Mouse (Mus musculus) ES-E14 (cell line): ENCODE measurements at regions not wholly inside any gene's neighbourhood (a gene's known extent, or its start where the extent isn't known, plus 50 kb on each side); places are given as distances from the start of the nearest gene placed in this dataset.

Experiments
- DNase-seq: peaks from one replicate; pipeline ENCODE4 v3.0.0-alpha.2; 2013; ENCODE audit warnings: low read depth, low spot score
- H3K27ac ChIP-seq: 2 replicates; pipeline ENCODE4 v1.5.1; 2012; ENCODE audit warnings: low read depth, mild to moderate bottlenecking, low read length, moderate library complexity, mixed read lengths; ENCODE audit not compliant: poor library complexity, insufficient read depth, severe bottlenecking
- H3K36me3 ChIP-seq: 2 replicates; pipeline ENCODE4 v1.6.1; 2012; ENCODE audit warnings: mild to moderate bottlenecking, low read length, moderate library complexity, mixed read lengths; ENCODE audit not compliant: control insufficient read depth, poor library complexity, insufficient read depth, severe bottlenecking
- H3K4me1 ChIP-seq, 2 experiments: fragments of 150-350 bp in 1 of 2; sonication (generic) in 1 of 2; 2 replicates each; pipeline ENCODE4 v1.6.1; 2012; ENCODE audit warnings: low read length in 2 of 2, mild to moderate bottlenecking in 1 of 2, mixed read lengths in 1 of 2; ENCODE audit not compliant: control insufficient read depth in 2 of 2, insufficient read depth in 2 of 2, poor library complexity in 1 of 2
- H3K4me3 ChIP-seq, 2 experiments: fragments of 150-350 bp in 1 of 2; sonication (generic) in 1 of 2; 2 replicates each; pipeline ENCODE4 v1.5.1; 2012; ENCODE audit warnings: low read length in 2 of 2, low read depth in 1 of 2, mild to moderate bottlenecking in 1 of 2, mixed read lengths in 1 of 2; ENCODE audit not compliant: insufficient read depth in 1 of 2, poor library complexity in 1 of 2, severe bottlenecking in 1 of 2
- H3K9ac ChIP-seq: 2 replicates; pipeline ENCODE4 v1.6.1; 2012; ENCODE audit warnings: low read depth, mild to moderate bottlenecking, low read length, mixed read lengths; ENCODE audit not compliant: poor library complexity, insufficient read depth, severe bottlenecking
- H3K9me3 ChIP-seq: fragments of 150-350 bp; sonication (generic); 2 replicates; pipeline ENCODE4 v1.6.1; 2012; ENCODE audit warnings: low read depth, mild to moderate bottlenecking, low read length; ENCODE audit not compliant: control insufficient read depth, insufficient read depth
- CHD2 ChIP-seq: IDR thresholded peaks from 2 replicates; pipeline ENCODE4 v1.6.1; 2014; ENCODE audit warnings: mild to moderate bottlenecking, low read depth, low read length, inconsistent platforms
- HCFC1 ChIP-seq: IDR thresholded peaks from 2 replicates; pipeline ENCODE4 v1.6.1; 2012; ENCODE audit warnings: low read length, inconsistent platforms, borderline replicate concordance; ENCODE audit not compliant: insufficient read depth
- MAFK ChIP-seq: IDR thresholded peaks from 2 replicates; pipeline ENCODE4 v1.6.1; 2014; ENCODE audit warnings: mild to moderate bottlenecking, low read depth, low read length, inconsistent platforms; ENCODE audit not compliant: insufficient read depth
- ZC3H11A ChIP-seq: IDR thresholded peaks from 2 replicates; pipeline ENCODE4 v1.6.1; 2012; ENCODE audit warnings: low read depth, mild to moderate bottlenecking, inconsistent platforms, low read length, borderline replicate concordance
- ZNF384 ChIP-seq: IDR thresholded peaks from 2 replicates; pipeline ENCODE4 v1.6.1; 2012; ENCODE audit warnings: low read depth, low read length, inconsistent platforms
- in situ Hi-C, 2 experiments: fragments of 600-800 bp; cut with MboI; formaldehyde crosslinking; loops; one replicate each; pipeline ENCODE4 v1.15.1; 2025; ENCODE audit warnings: low sequenced_read_pairs in 2 of 2, inconsistent platforms in 1 of 2; ENCODE audit not compliant: unreplicated experiment in 2 of 2

GRCm38 (mm10) chr8:56682564-56682963, 131.7 kb downstream of the Fbxo8 start:
- no peak overlapping the region for H3K4me3 ChIP-seq
- H3K4me1 ChIP-seq = no peaks in the 10 kb centered on the region
- no peaks in the 10 kb centered on the region for H3K36me3 ChIP-seq
- no peaks in the 10 kb centered on the region for H3K9me3 ChIP-seq
- in situ Hi-C loops = no loop called here
- no peak overlapping the region for H3K9ac ChIP-seq
- DNase-seq = no peak
- TF ChIP-seq ZC3H11A (no peak), HCFC1 (no peak), ZNF384 (no peak)
- H3K27ac ChIP-seq = no peak overlapping the region

GRCm38 (mm10) chr8:56684352-56684751, 133.5 kb downstream of the Fbxo8 start:
- in situ Hi-C loops = no loop called here
- DNase-seq = no peak
- H3K4me3 ChIP-seq = no peak overlapping the region

GRCm38 (mm10) chr8:56695436-56695835, 144.5 kb downstream of the Fbxo8 start:
- no peaks in the 10 kb centered on the region for H3K4me1 ChIP-seq
- H3K4me3 ChIP-seq = no peak overlapping the region
- H3K27ac ChIP-seq = no peak overlapping the region
- no peak overlapping the region for H3K9ac ChIP-seq
- H3K36me3 ChIP-seq = no peaks in the 10 kb centered on the region
- DNase-seq = no peak
- in situ Hi-C loops = no loop called here
- no peaks in the 10 kb centered on the region for H3K9me3 ChIP-seq
- TF ChIP-seq ZC3H11A = no peak
- TF ChIP-seq CHD2 = no peak
- TF ChIP-seq HCFC1 = no peak
- no peak for TF ChIP-seq MAFK
- TF ChIP-seq ZNF384 = no peak

More at GRCm38 (mm10) chr8:56684352-56684751, 133.5 kb downstream of the Fbxo8 start:
- H3K9ac ChIP-seq = no peak overlapping the region
- no peak overlapping the region for H3K27ac ChIP-seq
- H3K9me3 ChIP-seq = no peaks in the 10 kb centered on the region
- TF ChIP-seq HCFC1 (no peak), ZNF384 (no peak), CHD2 (no peak), ZC3H11A (no peak), MAFK (no peak)
- no peaks in the 10 kb centered on the region for H3K36me3 ChIP-seq
- H3K4me1 ChIP-seq = no peaks in the 10 kb centered on the region

- Histone ChIP-seq H3K4me1 (no peaks in the 10 kb centered on the region), H3K36me3 (no peaks in the 10 kb centered on the region), H3K27ac (no peak overlapping the region), H3K4me3 (no peak overlapping the region), H3K9me3 (no peaks in the 10 kb centered on the region), H3K9ac (no peak overlapping the region)
- TF ChIP-seq MAFK = no peak
- in situ Hi-C loops = no loop called here
- DNase-seq = no peak
Observed at GRCm38 (mm10) chr8:56700580-56701145, 149.8 kb downstream of the Fbxo8 start.

- TF ChIP-seq ZC3H11A = no peak
- TF ChIP-seq CHD2 = no peak
- TF ChIP-seq HCFC1 = no peak
- TF ChIP-seq MAFK = no peak
Observed at GRCm38 (mm10) chr8:56706377-56706776, 155.5 kb downstream of the Fbxo8 start.

More at GRCm38 (mm10) chr8:56706377-56706776, 155.5 kb downstream of the Fbxo8 start:
- Histone ChIP-seq H3K9me3 (no peaks in the 10 kb centered on the region), H3K9ac (no peak overlapping the region), H3K27ac (no peak overlapping the region), H3K36me3 (no peaks in the 10 kb centered on the region), H3K4me1 (no peaks in the 10 kb centered on the region), H3K4me3 (no peak overlapping the region)
- in situ Hi-C loops = no loop called here
- DNase-seq = no peak
